Mouse (Mus musculus) C3H10T1/2 (cell line): ENCODE measurements around the gene Morc2b. TPM values are rescaled to one million over a fixed set of nuclear protein-coding genes. Genes with fewer than 3 reads are reported as not detected.

ENCODE experiments used
- polyA plus RNA-seq, 2 experiments: library from polyadenylated mRNA; unstranded; fragments of >200 nt; fragmentation: generic; extraction: Trizol; gene quantifications; one replicate each; pipeline ENCODE4 v1.2.1; 2012; ENCODE audit warnings: missing spikeins in 2 of 2

Gene Morc2b
- polyA plus RNA-seq: under 1 TPM in 1 of 2 experiments, not detected in 1; 0.08 TPM

GRCm38 (mm10) chr17:33139261-33139820 is at the start of gene Morc2b:
TSS of gene Morc2b (minus strand) at chr17:33139683.

GRCm38 (mm10) chr17:33168147-33168546 is 28.7 kb upstream of the Morc2b start, which contains the start of gene Olfr55:
TSS of gene Olfr55 (plus strand) at chr17:33168447.

GRCm38 (mm10) chr17:33089220-33089949 is 50.1 kb downstream of the Morc2b start, which contains the start of gene Zfp563:
TSS of gene Zfp563 (plus strand) at chr17:33089310.

GRCm38 (mm10) chr17:33067958-33068357 is 71.5 kb downstream of the Morc2b start, which contains the start of gene 4921501E09Rik:
TSS of gene 4921501E09Rik (minus strand) at chr17:33068058.

Other genes starting within 250 kb of the Morc2b start
- 1 to 10 TPM in 1 of 2 experiments, under 1 TPM in 1; 0.12 to 2.0 TPM for gene Zfp870, start 248.0 kb downstream of the Morc2b start, polyA plus RNA-seq
- gene Cyp4f14, start 222.3 kb downstream of the Morc2b start, polyA plus RNA-seq: 1 to 10 TPM in 1 of 2 experiments, under 1 TPM in 1; 0.01 to 2.3 TPM
- gene Cyp4f13, start 192.3 kb downstream of the Morc2b start, polyA plus RNA-seq: 10 to 100 TPM in 1 of 2 experiments, 1 to 10 TPM in 1; 4.0 to 27.3 TPM
- gene Zfp472, start 173.9 kb downstream of the Morc2b start, polyA plus RNA-seq: 1 to 10 TPM in 1 of 2 experiments, under 1 TPM in 1; 0.11 to 1.1 TPM
- gene Zfp952, start 146.6 kb downstream of the Morc2b start, polyA plus RNA-seq: 1 to 10 TPM in 1 of 2 experiments, under 1 TPM in 1; 0.13 to 3.9 TPM
- 1 to 10 TPM in 1 of 2 experiments, under 1 TPM in 1; 0.06 to 1.1 TPM for gene Zfp763, start 106.3 kb downstream of the Morc2b start, polyA plus RNA-seq
- not detected for gene 4921501E09Rik, start 71.6 kb downstream of the Morc2b start, polyA plus RNA-seq
- gene Zfp563, start 50.4 kb downstream of the Morc2b start, polyA plus RNA-seq: 1 to 10 TPM in 1 of 2 experiments, under 1 TPM in 1; 0.08 to 1.9 TPM
- gene Olfr55, start 28.8 kb upstream of the Morc2b start, polyA plus RNA-seq: not detected
- gene Olfr239, start 51.6 kb upstream of the Morc2b start, polyA plus RNA-seq: not detected
- gene Olfr1564, start 82.0 kb upstream of the Morc2b start, polyA plus RNA-seq: under 1 TPM in 1 of 2 experiments, not detected in 1; 0.01 TPM
- gene Zfp955a, start 115.5 kb upstream of the Morc2b start, polyA plus RNA-seq: 1 to 10 TPM in 1 of 2 experiments, under 1 TPM in 1; 0.07 to 2.1 TPM
- not detected for gene Olfr63, start 125.0 kb upstream of the Morc2b start, polyA plus RNA-seq
- gene Zfp955b, start 149.9 kb upstream of the Morc2b start, polyA plus RNA-seq: 1 to 10 TPM in 1 of 2 experiments, under 1 TPM in 1; 0.09 to 2.3 TPM
- under 1 TPM; 0.07 to 0.86 TPM for gene Zfp81, start 219.2 kb upstream of the Morc2b start, polyA plus RNA-seq